Mouse (Mus musculus) kidney, adult 2 months (tissue): ENCODE results near the gene Timm8a1.

Source experiments
- CTCF ChIP-seq: fragments of 200-500 bp; conservative IDR thresholded peaks from 2 replicates; pipeline ENCODE4 v1.5.1; 2011; ENCODE audit warnings: low read depth, mild to moderate bottlenecking, control low read depth, low read length, moderate library complexity, mixed read lengths; ENCODE audit not compliant: insufficient read depth, insufficient read length
- POLR2A ChIP-seq: fragments of 200-500 bp; IDR thresholded peaks from one replicate; pipeline ENCODE4 v1.6.1; 2011; ENCODE audit warnings: low read depth, low read length, control low read depth

GRCm38 (mm10) chrX:134533346-134533745 is 8.3 kb downstream of the Timm8a1 start:
- TF ChIP-seq CTCF (no peak), POLR2A (no peak)
